In genomic region chr7:67227538-67227937, GRCm38 (mm10) we compare ENCODE assay signal across 31 mouse cellular contexts. TPM values are rescaled to one million over a fixed set of nuclear protein-coding genes. Genes with fewer than 3 reads are reported as not detected.
A peak's percentile ranks its signal among the peaks of the same experiment; 100 is the strongest.
DNase-seq lines count a peak whose midpoint lies in the region; ATAC-seq and TF ChIP-seq lines count a peak whose summit lies in the region.
"Had no signal": no experiment of that assay in that cellular context is flagged by ENCODE, and none has a peak within 500 bp of the region (broad histone marks: within the 10 kb centered on the region; RNA-seq: fewer than 3 reads in every experiment).

No protein-coding gene starts in this region.

- no peak overlapping the region for H3K9ac ChIP-seq in heart, embryonic 13.5 days
- no peak overlapping the region for H3K9ac ChIP-seq in liver, postnatal 0 days (replicated peaks)
- H3K9ac ChIP-seq: embryonic facial prominence, embryonic 13.5 days; forebrain, embryonic 13.5 days; heart, embryonic 15.5 days; hindbrain, embryonic 13.5 days; intestine, embryonic 15.5 days had no signal

- no peak overlapping the region for H3K4me3 ChIP-seq in gastrocnemius, adult 2 months
- no peak overlapping the region for H3K4me3 ChIP-seq in heart, embryonic 13.5 days
- H3K4me3 ChIP-seq in liver, postnatal 0 days (ENCODE audit: low read depth, low read length), result no peak overlapping the region
- no peak overlapping the region for H3K4me3 ChIP-seq in myocyte
- H3K4me3 ChIP-seq in thymus, adult 2 months (ENCODE audit: control insufficient read depth, insufficient read depth, low read length), result no peak overlapping the region
- H3K4me3 ChIP-seq: embryonic facial prominence, embryonic 10.5 days; embryonic facial prominence, embryonic 13.5 days; forebrain, embryonic 10.5 days; forebrain, embryonic 13.5 days; heart, adult 2 months; heart, embryonic 15.5 days; hindbrain, embryonic 10.5 days; hindbrain, embryonic 13.5 days; intestine, embryonic 15.5 days had no signal

- H3K79me2 ChIP-seq in myocyte (ENCODE audit: control insufficient read depth, insufficient read depth), result no peaks in the 10 kb centered on the region

- no peak for ATAC-seq in heart, embryonic 13.5 days (ENCODE audit: extremely low read depth, insufficient number of reproducible peaks, low FRiP score, low TSS enrichment)
- no peak for ATAC-seq in liver, postnatal 0 days
- ATAC-seq: forebrain, embryonic 13.5 days; forebrain, embryonic 16.5 days; hindbrain, embryonic 16.5 days; intestine, embryonic 15.5 days; Patski had no signal

- no peak for DNase-seq in gastrocnemius, adult 2 months
- no peak for DNase-seq in gastrocnemius, postnatal 4 days (ENCODE audit: low spot score in 2 of 2)
- no peak for DNase-seq in heart, postnatal 25 days (ENCODE audit: low spot score)
- peak; percentile 11 for DNase-seq in liver, postnatal 0 days
- DNase-seq in liver, result no peak
- DNase-seq in thymus, adult 2 months, result no peak
- DNase-seq: adrenal gland, postnatal 10 days; adrenal gland, postnatal 36 days; B cell, adult 2 months; cerebellum, adult 2 months; cerebellum, postnatal 36 days; embryo, embryonic 11 days; gastrocnemius, postnatal 14 days; heart, postnatal 10 days had no signal

- no peak overlapping the region for H3ac ChIP-seq in myocyte (ENCODE audit: control insufficient read depth, insufficient read length)

- TF ChIP-seq CTCF in gastrocnemius, adult 2 months (IDR thresholded peaks at IDR 0.05), result no peak
- TF ChIP-seq CTCF in liver, postnatal 0 days (IDR thresholded peaks at IDR 0.05; ENCODE audit: low read depth), result no peak
- no peak for TF ChIP-seq CTCF in thymus, adult 2 months (IDR thresholded peaks at IDR 0.05; ENCODE audit: borderline replicate concordance, control insufficient read depth, extremely low read depth, insufficient read depth, low read length, poor library complexity)

- H3K9me3 ChIP-seq in heart, embryonic 13.5 days, result no peaks in the 10 kb centered on the region
- no peaks in the 10 kb centered on the region for H3K9me3 ChIP-seq in liver, postnatal 0 days (ENCODE audit: low read length)
- H3K9me3 ChIP-seq: embryonic facial prominence, embryonic 10.5 days; embryonic facial prominence, embryonic 13.5 days; forebrain, embryonic 10.5 days; forebrain, embryonic 13.5 days; G1E; heart, embryonic 15.5 days; hindbrain, embryonic 10.5 days; hindbrain, embryonic 13.5 days; intestine, embryonic 15.5 days had no signal

- H3K4me1 ChIP-seq in heart, embryonic 13.5 days, result peaks cover 69% of the 10 kb centered on the region
- H3K4me1 ChIP-seq in liver, postnatal 0 days (ENCODE audit: insufficient read depth), result peaks cover 10% of the 10 kb centered on the region
- H3K4me1 ChIP-seq in thymus, adult 2 months (replicated peaks; ENCODE audit: control insufficient read depth, insufficient read depth, low read length), result peaks cover 7% of the 10 kb centered on the region

- peak overlapping the region; percentile 7; the same call in 1 of the 2 replicates for H3K27ac ChIP-seq in gastrocnemius, adult 2 months
- H3K27ac ChIP-seq in heart, embryonic 13.5 days (replicated peaks), result 0 out of 2 replicates have a peak overlapping the region, but pooled peaks have one; percentile 1
- no peak overlapping the region for H3K27ac ChIP-seq in liver, postnatal 0 days (ENCODE audit: low read depth)
- H3K27ac ChIP-seq in thymus, adult 2 months (ENCODE audit: control insufficient read depth, insufficient read depth, low read length), result no peak overlapping the region
- H3K27ac ChIP-seq: embryonic facial prominence, embryonic 10.5 days; embryonic facial prominence, embryonic 13.5 days; forebrain, embryonic 10.5 days; forebrain, embryonic 13.5 days; hindbrain, embryonic 10.5 days; hindbrain, embryonic 13.5 days; intestine, embryonic 15.5 days had no signal

- 58% methylated on average over 1 of the region's 1 CpGs for WGBS in heart, embryonic 13.5 days
- WGBS in liver, postnatal 0 days (ENCODE audit: insufficient replicate concordance), result 80% methylated on average over 1 of the region's 1 CpGs
- 91% methylated on average over 1 of the region's 1 CpGs for WGBS in thymus, adult 2 months

- no peak for TF ChIP-seq EP300 in liver, postnatal 0 days (IDR thresholded peaks at IDR 0.05; ENCODE audit: low read depth)

- intact Hi-C loops in gastrocnemius, adult 2 months (cut with DNase I), result loop anchor here (10.0 kb wide), 1 partner anchor 527 kb away; the partner anchor contains the start of gene Synm
- intact Hi-C loops in heart, postnatal 25 days (cut with DNase I), result loop anchor here (10.0 kb wide), 1 partner anchor 527 kb away; the partner anchor contains the start of gene Synm

- TF ChIP-seq POLR2A in myocyte (IDR thresholded peaks at IDR 0.05; ENCODE audit: insufficient read length, low read depth), result no peak
- TF ChIP-seq POLR2A in thymus, adult 2 months (IDR thresholded peaks at IDR 0.05; ENCODE audit: control insufficient read depth, extremely low read depth, insufficient read depth, low read length, poor library complexity), result no peak

- no peak overlapping the region for H3K4me2 ChIP-seq in heart, embryonic 13.5 days
- H3K4me2 ChIP-seq in liver, postnatal 0 days (ENCODE audit: low read depth, low read length), result no peak overlapping the region
- H3K4me2 ChIP-seq in myocyte (ENCODE audit: low read depth), result no peak overlapping the region
- H3K4me2 ChIP-seq: embryonic facial prominence, embryonic 13.5 days; forebrain, embryonic 13.5 days; heart, embryonic 11.5 days; heart, embryonic 15.5 days; hindbrain, embryonic 13.5 days; intestine, embryonic 15.5 days had no signal

- no peaks in the 10 kb centered on the region for H3K27me3 ChIP-seq in heart, embryonic 13.5 days (replicated peaks)
- H3K27me3 ChIP-seq in liver, postnatal 0 days (ENCODE audit: insufficient read depth, low read length), result no peaks in the 10 kb centered on the region
- H3K27me3 ChIP-seq in myocyte (ENCODE audit: control insufficient read depth, insufficient read depth, insufficient read length), result no peaks in the 10 kb centered on the region
- H3K27me3 ChIP-seq in thymus, adult 2 months (ENCODE audit: control insufficient read depth, insufficient read depth, low read length), result no peaks in the 10 kb centered on the region
- H3K27me3 ChIP-seq: CH12.LX; embryonic facial prominence, embryonic 13.5 days; forebrain, embryonic 13.5 days; heart, embryonic 15.5 days; hindbrain, embryonic 13.5 days; intestine, embryonic 15.5 days; Patski had no signal

- peaks cover 45% of the 10 kb centered on the region for H3K36me3 ChIP-seq in heart, embryonic 13.5 days
- peaks cover 7% of the 10 kb centered on the region for H3K36me3 ChIP-seq in liver, postnatal 0 days (replicated peaks; ENCODE audit: insufficient read depth, low read length)
- H3K36me3 ChIP-seq in myocyte (ENCODE audit: control insufficient read depth, insufficient read depth), result peaks cover 11% of the 10 kb centered on the region
- peaks cover 11% of the 10 kb centered on the region for H3K36me3 ChIP-seq in thymus, adult 2 months (ENCODE audit: control insufficient read depth, insufficient read depth, low read length)

TF ChIP-seq in myocyte, 11 proteins besides CTCF, POLR2A, EP300 and RAD21:
- TF ChIP-seq POLR2AphosphoS2 (IDR thresholded peaks at IDR 0.05; ENCODE audit: insufficient read length, low read depth) (peak; percentile 83), SRF (IDR thresholded peaks at IDR 0.05; ENCODE audit: control insufficient read depth, insufficient read length, low read depth) (no peak)
TF ChIP-seq in myocyte: peak in this region for 1.

RNA-seq across cellular contexts. Expression of gene Lysmd4, which starts 5.2 kb away (rescaled TPM):
- 1 to 10 TPM; 6.4 to 7.9 TPM for total RNA-seq in gastrocnemius, adult 2 months (2021)
- total RNA-seq in gastrocnemius, postnatal 4 days (2021), result 10 to 100 TPM; 14.5 to 15.0 TPM
- polyA plus RNA-seq in heart, embryonic 13.5 days (2015; fragmentation: Nextera tagmentation; extraction: Ambion mirVana), result 12.2 and 12.7 TPM in 2 replicates
- 10 to 100 TPM; 16.9 to 21.7 TPM for total RNA-seq in heart, postnatal 25 days (2021)
- 3.6 and 4.2 TPM in 2 replicates for polyA plus RNA-seq in liver, postnatal 0 days (2015; fragmentation: Nextera tagmentation; extraction: Ambion mirVana)
- 7.7 TPM for polyA plus RNA-seq in myocyte (2012; fragmentation: generic; extraction: Trizol)
- polyA plus RNA-seq in thymus, adult 2 months (2012; rRNA removed), result 9.3 and 10.3 TPM in 2 replicates

Comparison
In these comparisons a context has a peak if more than half of its experiments do, and no peak if none do; other contexts are left out.
1. H3K27ac ChIP-seq: peak in gastrocnemius, adult 2 months (single experiment) and heart, embryonic 13.5 days (single experiment); none in liver, postnatal 0 days (single experiment) and thymus, adult 2 months (single experiment).